Mouse (Mus musculus) bone marrow macrophage, adult 2 months (primary cell): ENCODE results near the gene Bptf.

Experiments
- CTCF ChIP-seq: IDR thresholded peaks from 2 replicates; pipeline ENCODE4 v1.5.1; 2012; ENCODE audit warnings: low read depth, mild to moderate bottlenecking, low read length, moderate library complexity
- POLR2A ChIP-seq: IDR thresholded peaks from 2 replicates; pipeline ENCODE4 v1.6.1; 2012; ENCODE audit warnings: mild to moderate bottlenecking, low read depth, low read length, borderline replicate concordance

- TF ChIP-seq POLR2A (no peak), CTCF (no peak)
Observed at GRCm38 (mm10) chr11:107093871-107094270, 38.1 kb downstream of the Bptf start.
